Mouse (Mus musculus) heart, adult 2 months (tissue): ENCODE results near the gene Rgs13. TPM values are rescaled to one million over a fixed set of nuclear protein-coding genes. Genes with fewer than 3 reads are reported as not detected.

Experiments
- DNase-seq, 2 experiments: peaks; one replicate each; pipeline ENCODE4 v3.0.0; 2021
- H3K27ac ChIP-seq: fragments of 200-600 bp; 2 replicates; pipeline ENCODE4 v1.8.1; 2022
- H3K27me3 ChIP-seq: fragments of 200-500 bp; 2 replicates; pipeline ENCODE4 v1.6.1; 2012; ENCODE audit warnings: mild to moderate bottlenecking, low read length, inconsistent platforms, mixed read lengths; ENCODE audit not compliant: control insufficient read depth, insufficient read depth
- H3K36me3 ChIP-seq: fragments of 200-500 bp; 2 replicates; pipeline ENCODE4 v1.6.1; 2012; ENCODE audit warnings: low read length, inconsistent platforms; ENCODE audit not compliant: control insufficient read depth, insufficient read depth
- H3K4me1 ChIP-seq: fragments of 200-500 bp; 2 replicates; pipeline ENCODE4 v1.6.1; 2011; ENCODE audit warnings: low read length; ENCODE audit not compliant: control insufficient read depth, insufficient read depth
- H3K4me3 ChIP-seq: fragments of 200-600 bp; 2 replicates; pipeline ENCODE4 v1.8.1; 2022
- H3K79me2 ChIP-seq: fragments of 200-500 bp; replicated peaks from 2 replicates; pipeline ENCODE4 v1.6.1; 2012; ENCODE audit warnings: mild to moderate bottlenecking, inconsistent platforms, low read length, moderate library complexity, mixed read lengths; ENCODE audit not compliant: control insufficient read depth, insufficient read depth
- H3K9ac ChIP-seq: fragments of 200-500 bp; 2 replicates; pipeline ENCODE4 v1.6.1; 2012; ENCODE audit warnings: low read depth, mild to moderate bottlenecking, control low read depth, inconsistent platforms, low read length, mixed read lengths
- CTCF ChIP-seq: fragments of 200-600 bp; IDR thresholded peaks from 2 replicates; pipeline ENCODE4 v1.8.1; 2022; ENCODE audit warnings: antibody characterized with exemption, mild to moderate bottlenecking, moderate library complexity
- EP300 ChIP-seq: fragments of 200-500 bp; IDR thresholded peaks from 2 replicates; pipeline ENCODE4 v1.6.1; 2011; ENCODE audit warnings: low read depth, low read length, control low read depth; ENCODE audit not compliant: insufficient read depth
- POLR2A ChIP-seq: fragments of 200-500 bp; IDR thresholded peaks from 2 replicates; pipeline ENCODE4 v1.6.1; 2011; ENCODE audit warnings: mild to moderate bottlenecking, low read depth, low read length, control low read depth; ENCODE audit not compliant: insufficient read depth
- WGBS: fragments of 180-500 bp; shearing (Covaris S2); methylation state at CpG from one replicate; pipeline ENCODE4 v1.1.7; 2018; 5-methylcytosine and 5-hydroxymethylcytosine counted together
- intact Hi-C: fragments of 180-260 bp; cut with DNase I; formaldehyde crosslinking; loops from one replicate; pipeline ENCODE4 v1.15.1; 2025
- polyA plus RNA-seq: library from polyadenylated mRNA; depleted of rRNA; stranded (reverse); fragments of >200 nt; gene quantifications from 2 replicates; pipeline ENCODE4 v1.2.3, GENCODE M21; 2012
- total RNA-seq, 2 experiments: library from RNA; stranded (reverse); gene quantifications; 2 replicates each; pipeline ENCODE4 v1.2.3; 2021

Gene Rgs13
- total and polyA plus RNA-seq, 3 experiments, result not detected

GRCm38 (mm10) chr1:144179559-144179958, 2.4 kb upstream of the Rgs13 start:
- Histone ChIP-seq H3K27me3 (no peaks in the 10 kb centered on the region), H3K27ac (no peak overlapping the region), H3K36me3 (no peaks in the 10 kb centered on the region), H3K4me3 (no peak overlapping the region), H3K4me1 (no peaks in the 10 kb centered on the region), H3K79me2 (no peaks in the 10 kb centered on the region), H3K9ac (no peak overlapping the region)
- no peak for DNase-seq
- no peak for TF ChIP-seq POLR2A
- peak; percentile 12; the same call in 1 of the 2 replicates for TF ChIP-seq CTCF
- 90% methylated on average over 4 of the region's 4 CpGs for WGBS
- intact Hi-C loops, result no loop called here

DNA sequence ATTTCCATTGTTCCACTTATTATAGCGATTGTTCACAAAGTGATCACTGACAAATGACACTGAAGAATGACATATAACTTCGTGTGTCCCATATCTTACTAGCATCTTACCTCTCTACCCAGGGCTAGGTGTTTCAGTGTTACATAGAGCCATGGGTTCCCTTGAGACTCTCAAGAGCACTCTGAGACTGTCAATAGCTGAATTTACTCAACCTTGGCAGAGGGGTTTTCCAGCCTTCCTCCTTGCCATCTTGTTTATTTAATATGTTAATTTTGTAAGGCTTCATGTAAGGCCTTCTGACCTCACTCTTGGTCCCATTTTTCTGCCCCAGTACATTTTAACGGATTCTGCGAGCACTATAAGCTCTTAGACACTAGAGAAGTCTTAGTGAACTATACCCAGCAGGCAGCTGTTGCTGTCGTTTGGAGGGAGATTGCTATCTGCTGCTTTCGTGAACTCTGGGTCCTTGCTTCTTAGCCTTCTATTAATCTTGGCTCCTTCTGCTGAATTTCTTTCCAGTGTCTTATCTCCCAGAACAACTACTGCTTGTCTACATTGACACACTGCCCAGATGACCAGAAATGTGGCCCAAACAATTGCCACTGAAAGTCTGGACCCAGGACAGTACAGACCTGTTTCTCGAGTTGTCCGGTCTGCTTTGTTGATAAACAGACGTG, 1.2 kb upstream of the Rgs13 start:
- 47% methylated on average over 9 of the region's 9 CpGs for WGBS
- no peak for TF ChIP-seq POLR2A
- TF ChIP-seq CTCF, result no peak
- TF ChIP-seq EP300, result no peak
- Histone ChIP-seq H3K27me3 (no peaks in the 10 kb centered on the region), H3K9ac (no peak overlapping the region), H3K27ac (no peak overlapping the region), H3K36me3 (no peaks in the 10 kb centered on the region), H3K4me3 (no peak overlapping the region), H3K4me1 (no peaks in the 10 kb centered on the region), H3K79me2 (no peaks in the 10 kb centered on the region)
- no peak for DNase-seq
- intact Hi-C loops, result no loop called here

DNA sequence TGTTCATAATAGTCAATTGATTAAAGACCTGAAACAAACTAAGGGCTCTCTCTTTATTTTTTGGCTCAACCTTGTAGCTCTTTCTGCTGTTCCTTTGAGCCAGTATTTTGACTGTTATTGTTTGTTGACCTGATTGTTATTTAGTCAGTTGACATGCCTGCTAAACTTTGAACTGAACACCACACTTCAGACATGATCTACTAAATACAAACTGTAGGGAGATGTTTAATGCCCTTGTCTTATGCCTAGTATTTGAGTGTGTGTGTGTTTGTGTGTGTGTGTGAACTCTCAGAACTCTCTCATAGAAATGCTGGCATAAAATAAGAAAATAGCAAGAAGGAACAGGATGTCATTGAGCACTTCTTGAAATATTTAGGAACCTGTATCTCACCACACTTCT, 448 bp upstream of the Rgs13 start:
- Histone ChIP-seq H3K27ac (no peak overlapping the region), H3K4me1 (no peaks in the 10 kb centered on the region), H3K36me3 (no peaks in the 10 kb centered on the region), H3K4me3 (no peak overlapping the region), H3K79me2 (no peaks in the 10 kb centered on the region), H3K27me3 (no peaks in the 10 kb centered on the region), H3K9ac (no peak overlapping the region)
- DNase-seq, result no peak
- intact Hi-C loops, result no loop called here
- no peak for TF ChIP-seq POLR2A
- TF ChIP-seq EP300, result no peak
- TF ChIP-seq CTCF, result no peak

- intact Hi-C loops, result no loop called here
- no peaks in the 10 kb centered on the region for H3K4me1 ChIP-seq
- no peaks in the 10 kb centered on the region for H3K36me3 ChIP-seq
- 88% methylated on average over 6 of the region's 6 CpGs for WGBS
- no peak overlapping the region for H3K4me3 ChIP-seq
- TF ChIP-seq POLR2A (no peak), EP300 (no peak), CTCF (no peak)
- no peaks in the 10 kb centered on the region for H3K27me3 ChIP-seq
- no peaks in the 10 kb centered on the region for H3K79me2 ChIP-seq
- DNase-seq, result no peak
- no peak overlapping the region for H3K27ac ChIP-seq
- H3K9ac ChIP-seq, result no peak overlapping the region
Measured at GRCm38 (mm10) chr1:144174760-144175159, 2.4 kb downstream of the Rgs13 start.

GRCm38 (mm10) chr1:144173568-144174036, 3.6 kb downstream of the Rgs13 start:
- H3K79me2 ChIP-seq, result no peaks in the 10 kb centered on the region
- WGBS, result 47% methylated on average over 2 of the region's 2 CpGs
- H3K4me3 ChIP-seq, result no peak overlapping the region
- H3K27ac ChIP-seq, result no peak overlapping the region
- no peak overlapping the region for H3K9ac ChIP-seq
- intact Hi-C loops, result no loop called here
- no peaks in the 10 kb centered on the region for H3K4me1 ChIP-seq
- no peaks in the 10 kb centered on the region for H3K27me3 ChIP-seq
- no peak for TF ChIP-seq CTCF
- TF ChIP-seq POLR2A, result no peak
- TF ChIP-seq EP300, result no peak
- no peak for DNase-seq
- no peaks in the 10 kb centered on the region for H3K36me3 ChIP-seq

- Histone ChIP-seq H3K36me3 (no peaks in the 10 kb centered on the region), H3K27me3 (no peaks in the 10 kb centered on the region), H3K4me3 (no peak overlapping the region), H3K4me1 (no peaks in the 10 kb centered on the region), H3K27ac (no peak overlapping the region), H3K9ac (no peak overlapping the region), H3K79me2 (no peaks in the 10 kb centered on the region)
- TF ChIP-seq CTCF (no peak), EP300 (no peak), POLR2A (no peak)
- no peak for DNase-seq
- 86% methylated on average over 4 of the region's 4 CpGs for WGBS
- intact Hi-C loops, result no loop called here
Measured at GRCm38 (mm10) chr1:144168921-144169320, 8.3 kb downstream of the Rgs13 start.
